Mouse (Mus musculus) cerebellum, postnatal 25 days (tissue): ENCODE measurements around the gene Pglyrp2.

ENCODE experiments used
- DNase-seq, 2 experiments: peaks; one replicate each; pipeline ENCODE4 v3.0.0; 2021; ENCODE audit warnings: mixed read lengths in 2 of 2

The Pglyrp2 gene

DNA sequence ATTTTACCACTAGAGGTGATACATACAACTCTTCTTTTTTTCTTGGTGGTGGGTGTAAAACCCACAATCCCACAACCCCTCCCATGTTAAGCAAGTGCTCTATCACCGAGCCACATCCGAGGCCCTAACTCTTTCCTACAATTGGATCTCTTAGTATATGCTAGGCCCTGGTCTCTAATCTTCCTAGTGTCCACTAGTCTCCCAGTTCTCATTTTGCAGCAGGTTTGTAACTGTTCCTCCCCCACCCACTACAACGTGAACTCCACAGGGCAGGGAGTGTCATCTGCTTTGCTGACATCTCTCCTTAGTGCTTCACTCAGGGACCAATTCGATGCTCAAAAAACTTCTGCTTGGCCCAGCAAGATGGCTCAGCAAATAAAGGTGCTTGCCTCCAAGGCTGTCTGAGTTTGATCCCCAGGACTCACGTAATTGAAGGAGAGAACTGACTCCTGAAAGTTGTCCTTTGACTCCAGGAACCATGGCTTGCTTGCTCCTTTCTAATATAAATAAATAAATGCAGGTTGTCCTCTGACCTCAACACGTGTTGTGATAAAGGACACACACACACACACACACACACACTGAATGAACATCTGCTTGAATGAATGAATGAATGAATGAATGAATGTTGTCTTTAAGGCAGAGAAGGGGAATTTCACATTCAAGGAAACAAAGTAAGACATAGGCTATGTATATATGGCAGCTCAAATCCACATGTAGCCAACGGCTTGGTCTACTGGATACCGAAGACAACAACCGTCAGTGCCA lies 21.8 kb downstream of the Pglyrp2 start:
- DNase-seq = no peak

DNA sequence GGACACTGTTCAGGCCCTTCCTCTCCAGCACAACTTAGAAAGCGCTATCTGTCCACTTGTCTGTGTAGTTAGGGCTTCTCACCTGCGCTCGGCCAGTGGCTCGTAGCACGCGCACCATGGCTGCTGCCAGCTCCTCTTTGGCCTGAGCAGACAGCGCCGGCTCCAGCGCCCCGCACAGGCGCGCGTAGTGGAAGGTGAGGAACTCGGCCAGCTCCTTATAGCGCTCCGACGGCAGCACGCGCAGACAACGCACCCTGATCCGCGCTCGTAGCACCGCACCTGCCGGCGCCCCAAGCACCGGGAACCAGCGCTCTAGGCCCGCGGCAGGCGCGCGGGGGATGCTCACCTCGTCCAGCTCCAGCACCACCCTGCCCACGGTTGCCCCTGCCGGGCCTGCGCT lies 27.7 kb downstream of the Pglyrp2 start:
- DNase-seq = no peak

DNA sequence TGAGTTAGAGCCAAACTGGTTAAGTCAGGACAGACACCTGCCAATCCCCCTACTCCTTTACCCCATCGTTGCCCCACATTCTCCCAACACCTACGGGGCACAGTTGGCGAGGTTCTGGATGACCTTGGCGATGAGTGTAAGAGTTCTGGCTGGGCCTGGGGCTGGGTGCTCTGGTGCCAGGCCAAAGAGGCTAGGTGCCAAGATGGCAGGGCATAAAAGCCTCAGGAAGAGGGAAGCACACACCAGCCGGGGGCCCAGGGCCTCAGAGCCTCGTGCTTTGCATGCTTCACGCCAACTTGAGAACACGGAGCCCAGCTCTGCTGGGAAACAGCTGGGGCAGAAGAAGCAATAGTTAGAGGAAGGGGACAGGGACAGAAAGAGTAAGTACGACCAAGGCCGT lies 30.0 kb downstream of the Pglyrp2 start:
- DNase-seq = no peak

DNA sequence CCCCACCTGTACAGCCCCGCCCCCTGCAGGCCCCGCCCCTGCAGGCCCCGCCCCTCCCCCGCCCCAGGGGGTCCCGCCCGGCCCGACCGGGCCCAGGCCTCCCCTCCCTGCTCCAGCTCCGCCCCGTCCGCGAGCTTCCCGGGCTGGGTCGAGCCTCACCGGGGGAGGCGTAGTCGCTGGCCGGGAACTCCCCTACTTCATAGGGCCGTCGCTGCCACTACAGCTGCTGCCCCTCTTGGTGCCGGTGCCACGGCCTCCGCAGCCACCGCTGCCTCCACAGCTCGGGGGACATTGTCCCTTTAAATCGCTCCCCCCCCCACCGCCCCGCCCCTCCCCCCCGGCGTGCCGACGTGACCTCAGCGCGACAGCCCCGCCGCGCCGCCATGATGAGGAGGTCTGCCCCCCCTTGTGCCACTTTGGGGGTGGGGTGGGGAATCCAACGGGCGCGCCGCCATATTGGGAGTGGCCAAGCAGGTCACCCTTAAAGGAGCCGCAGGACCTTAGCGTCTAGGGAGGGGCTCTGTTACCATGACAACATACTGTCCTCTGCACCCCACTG lies 34.8 kb downstream of the Pglyrp2 start, which contains the start of gene Wiz:
Gene Wiz (minus strand): TSS at position 339 of the 559 bp plus-strand sequence.
- DNase-seq = peak; percentile 96 to 99

DNA sequence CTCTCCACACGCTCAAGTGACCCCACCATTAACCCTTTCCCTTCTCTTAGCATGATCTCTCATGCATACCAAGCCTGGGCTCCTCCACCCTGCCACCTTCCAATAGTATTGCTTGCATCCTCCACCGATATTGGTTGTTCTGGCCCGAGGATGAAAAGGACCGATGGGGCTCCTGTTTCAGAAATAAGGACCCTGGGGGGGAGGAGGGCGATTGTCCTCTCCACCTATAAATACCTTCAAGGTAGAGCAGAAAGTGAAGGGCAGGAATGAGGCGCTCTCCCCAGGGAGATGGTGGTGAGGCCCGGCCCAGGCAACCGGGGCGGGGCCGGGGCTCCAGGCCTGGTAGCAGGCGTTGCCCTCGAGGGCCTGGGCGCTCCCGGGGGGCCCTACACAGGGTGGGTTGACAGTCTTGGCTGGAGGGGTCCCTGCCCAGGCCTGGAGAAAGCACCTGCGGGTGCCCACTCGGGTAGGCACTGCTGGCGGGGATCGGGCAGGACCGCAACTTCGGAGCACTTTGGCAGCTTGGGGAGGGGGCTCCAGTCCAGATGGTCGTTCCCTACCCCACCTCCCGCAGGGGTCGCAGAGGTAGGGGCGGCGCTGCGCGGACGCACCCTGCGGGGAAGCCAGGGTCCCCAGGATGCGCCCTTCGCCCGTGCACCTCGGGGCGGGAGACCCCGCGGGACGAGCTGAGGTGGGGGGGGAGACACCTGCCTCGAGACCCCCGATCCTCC lies 35.4 kb downstream of the Pglyrp2 start:
- DNase-seq = peak; percentile 48 to 54

DNA sequence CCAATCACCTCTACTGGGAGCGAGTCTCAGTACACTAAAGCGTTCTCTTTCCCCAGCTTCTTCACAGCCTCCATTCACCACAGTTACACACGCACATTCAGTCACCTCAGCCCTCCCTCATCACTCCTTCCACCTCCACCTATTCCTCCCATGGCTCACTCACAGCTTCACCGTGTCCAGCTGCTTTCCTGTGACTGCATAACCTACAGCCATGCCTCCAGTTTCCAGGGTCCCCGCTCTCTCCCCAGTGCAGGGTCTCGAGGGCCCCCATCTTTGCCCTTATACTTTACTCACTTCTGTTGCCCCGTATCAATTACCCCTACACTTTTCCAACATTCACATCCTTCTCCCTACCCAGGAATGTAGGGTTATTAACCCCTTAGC lies 36.0 kb downstream of the Pglyrp2 start:
- DNase-seq = no peak

DNA sequence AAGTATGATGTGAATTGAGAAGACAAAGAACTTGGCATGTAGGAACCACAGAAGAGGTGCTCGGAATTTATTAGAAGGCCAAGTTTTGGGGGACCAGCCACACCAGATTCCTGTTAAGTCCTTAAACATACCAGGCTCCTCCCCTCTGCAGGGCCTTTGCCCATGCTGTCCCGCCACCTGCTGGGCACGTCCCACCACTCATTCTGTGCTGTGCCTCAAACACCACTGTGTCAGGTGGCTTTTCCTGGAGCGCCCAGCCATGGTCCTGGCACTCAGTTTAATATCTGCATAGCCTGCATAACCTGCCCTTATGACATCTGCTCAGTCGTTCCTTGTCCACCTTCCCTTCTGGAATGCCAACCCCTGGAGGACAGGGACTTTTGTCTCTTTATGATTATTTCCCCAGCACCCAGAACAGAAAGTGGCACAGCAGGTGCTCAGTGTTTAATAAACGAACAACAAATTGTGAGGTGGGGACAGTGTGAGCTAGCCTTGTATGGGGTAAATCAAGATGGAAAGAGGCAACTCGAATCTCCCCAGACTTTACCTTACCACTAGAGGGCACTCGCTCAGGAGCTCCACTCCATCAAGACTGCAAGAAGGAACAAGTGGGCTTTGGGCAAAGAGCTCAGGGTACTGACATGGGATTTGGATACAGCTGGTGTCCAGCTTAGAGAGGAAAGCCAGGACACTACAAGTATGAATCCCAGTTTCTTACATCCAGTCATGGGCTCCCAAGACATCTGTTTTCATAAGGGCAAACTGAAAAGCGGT lies 37.1 kb downstream of the Pglyrp2 start:
- peak in 1 of 2 experiments; percentile 46 for DNase-seq

DNA sequence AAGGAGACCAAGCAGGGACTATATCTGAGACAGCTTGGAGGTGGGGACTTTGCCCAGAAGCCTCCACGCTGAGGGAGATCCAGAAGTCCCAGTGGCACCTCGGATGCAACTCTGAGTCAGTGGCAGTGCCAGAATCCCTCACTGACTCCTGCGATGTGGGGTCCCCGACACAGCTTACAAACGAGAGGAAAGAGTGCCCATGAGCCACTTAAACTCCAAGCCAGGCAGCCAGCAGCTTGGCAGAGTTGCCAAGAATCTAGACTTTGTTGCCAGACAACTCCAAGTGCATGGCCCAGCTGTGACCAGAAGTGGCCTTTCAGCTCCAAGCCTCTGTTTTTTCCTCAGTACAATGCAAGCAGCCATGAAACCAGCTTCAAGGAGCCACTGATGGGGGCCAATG lies 40.3 kb downstream of the Pglyrp2 start:
- DNase-seq = no peak

DNA sequence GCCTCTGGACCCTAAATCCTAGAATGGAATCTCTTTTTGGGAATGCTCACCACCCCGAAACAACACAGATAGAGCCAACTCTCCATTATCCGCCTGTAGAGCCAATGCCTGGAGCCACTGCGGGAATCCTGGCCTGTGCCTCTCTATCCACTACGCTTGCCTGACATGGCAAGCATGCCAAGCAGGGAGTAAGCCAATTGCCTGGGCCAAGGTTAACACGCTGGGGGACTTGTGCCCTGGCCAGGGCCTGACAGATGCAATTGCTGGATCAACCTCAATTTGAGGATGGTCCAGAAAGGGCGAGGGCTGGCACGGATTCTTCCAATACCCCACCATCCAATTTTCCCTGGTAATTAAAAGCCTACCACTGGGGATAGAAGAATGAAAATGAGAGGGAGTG lies 41.4 kb downstream of the Pglyrp2 start:
- peak; percentile 70 to 78 for DNase-seq

DNA sequence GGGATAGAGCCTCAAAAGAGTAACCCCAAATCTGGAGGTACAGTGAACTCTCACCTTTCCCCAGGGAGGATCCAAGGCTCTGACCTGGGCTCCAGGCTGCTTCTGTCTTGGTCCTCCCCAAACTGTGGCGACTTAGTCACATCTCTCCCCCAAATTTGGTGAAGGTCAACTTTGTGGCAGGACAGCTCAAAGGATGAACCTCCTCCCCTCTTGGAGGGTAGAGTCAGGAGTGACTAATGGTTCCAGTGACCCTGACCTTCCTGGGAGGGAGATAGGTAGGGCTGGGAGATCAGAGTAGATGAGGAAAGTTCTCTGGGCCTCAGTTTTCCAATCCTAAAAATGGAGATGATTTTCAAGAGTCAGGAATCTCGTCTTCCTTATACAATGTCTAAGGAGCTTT lies 45.2 kb downstream of the Pglyrp2 start:
- DNase-seq = no peak

DNA sequence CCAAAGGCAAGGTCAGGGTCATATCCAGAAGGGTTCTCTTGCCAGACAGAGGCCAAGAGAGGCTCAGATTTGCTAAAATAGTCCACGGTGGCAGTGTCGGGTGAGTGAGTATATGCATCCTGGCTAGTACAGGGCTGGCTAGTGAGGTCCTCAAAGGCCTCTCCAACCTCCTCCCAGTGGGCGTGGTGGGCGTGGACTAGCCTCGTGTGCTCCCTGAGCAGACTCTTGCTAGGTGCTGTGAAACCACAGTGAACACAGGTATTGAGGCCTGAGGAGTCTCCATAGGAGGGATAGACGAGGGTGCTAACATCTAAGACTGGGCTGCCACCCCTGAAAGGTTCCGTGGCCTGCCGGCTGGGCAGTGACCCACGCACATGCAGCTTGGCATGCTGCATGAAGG lies 46.8 kb downstream of the Pglyrp2 start:
- no peak for DNase-seq

DNA sequence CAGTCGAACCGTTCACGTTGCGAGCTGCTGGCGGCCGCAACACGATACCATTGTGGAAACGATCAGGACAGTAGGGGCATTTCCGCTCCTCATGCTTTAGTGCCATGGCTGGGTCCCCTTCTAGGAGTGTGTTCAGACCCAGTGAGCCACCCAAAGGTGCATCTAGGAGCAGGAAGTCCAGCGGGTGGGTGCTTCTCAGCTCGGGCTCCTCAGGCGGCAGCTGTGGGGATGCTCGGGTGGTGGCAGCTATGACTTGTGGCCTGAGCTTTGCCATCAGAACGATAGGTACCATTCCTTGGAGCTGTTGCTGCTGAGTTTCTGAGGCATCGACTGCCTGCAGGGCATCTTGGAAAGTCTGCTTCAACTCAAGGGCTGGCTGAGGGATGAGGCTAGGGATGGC lies 47.5 kb downstream of the Pglyrp2 start:
- no peak for DNase-seq

DNA sequence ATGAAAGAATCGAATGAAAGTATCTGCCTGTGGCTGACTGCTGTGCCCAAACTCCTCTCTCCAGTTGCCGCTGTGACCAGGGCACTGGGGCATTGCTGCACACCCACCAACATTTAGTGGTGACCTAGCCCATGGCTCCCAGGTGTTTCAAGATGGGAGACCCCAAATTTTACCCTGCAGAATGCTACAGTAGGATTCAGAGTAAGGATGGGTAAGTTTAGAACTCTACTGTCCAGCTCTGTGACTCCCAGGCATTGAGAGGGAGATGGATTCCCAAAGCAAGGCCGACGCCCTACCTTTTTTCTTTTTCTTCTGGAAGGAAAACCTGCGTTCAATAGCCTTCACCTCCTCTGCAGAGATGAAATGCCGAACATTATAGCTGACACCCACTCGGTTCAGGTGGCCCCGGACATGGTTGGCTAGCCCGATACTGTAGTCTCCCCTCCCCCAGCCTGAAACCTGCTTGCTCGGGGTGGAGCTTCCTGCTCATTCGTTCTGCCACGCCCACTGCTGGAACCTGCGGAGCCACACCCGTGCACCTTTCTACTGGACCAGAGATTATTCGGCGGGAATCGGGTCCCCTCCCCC lies 54.9 kb downstream of the Pglyrp2 start:
- DNase-seq = no peak

DNA sequence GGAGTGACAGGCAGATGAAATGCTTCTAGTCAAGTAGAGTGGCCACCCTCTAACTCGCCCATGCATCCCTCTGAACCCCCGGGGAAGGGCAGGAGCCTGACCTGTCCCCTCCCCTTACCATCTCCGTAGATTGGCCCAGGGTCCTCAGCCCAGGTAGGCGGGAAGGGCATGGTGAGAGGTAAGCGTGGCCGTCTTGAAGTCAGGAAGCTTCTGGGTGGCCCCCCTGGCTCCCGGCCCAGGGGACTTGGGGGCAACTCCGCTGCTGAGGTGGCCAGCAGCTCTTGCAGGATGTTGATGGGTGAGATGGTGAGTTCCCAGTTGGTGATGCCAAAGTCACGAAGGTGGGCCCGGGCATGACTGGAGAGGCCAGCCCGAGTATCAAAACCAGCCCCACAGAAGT lies 56.3 kb downstream of the Pglyrp2 start:
- no peak for DNase-seq

DNA sequence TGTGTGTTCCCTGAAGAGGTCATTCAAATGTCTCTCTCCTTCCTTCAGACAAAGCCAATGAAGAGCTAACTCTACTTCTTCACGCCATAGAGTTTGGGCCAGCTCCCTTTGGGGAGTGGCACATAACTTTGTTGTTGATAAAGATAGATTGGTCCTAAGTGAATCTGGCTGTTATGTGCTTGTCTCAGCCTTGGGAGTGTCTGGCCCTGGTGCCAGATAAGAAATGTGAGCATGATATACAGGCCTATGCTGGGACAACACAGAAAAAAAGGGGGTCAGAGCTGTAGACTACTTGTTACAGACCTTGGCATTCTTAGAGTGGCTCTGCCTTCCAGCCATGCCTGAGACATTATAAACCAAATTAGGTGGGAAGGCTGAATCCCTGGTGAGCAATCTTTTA lies 58.7 kb downstream of the Pglyrp2 start:
- no peak for DNase-seq

DNA sequence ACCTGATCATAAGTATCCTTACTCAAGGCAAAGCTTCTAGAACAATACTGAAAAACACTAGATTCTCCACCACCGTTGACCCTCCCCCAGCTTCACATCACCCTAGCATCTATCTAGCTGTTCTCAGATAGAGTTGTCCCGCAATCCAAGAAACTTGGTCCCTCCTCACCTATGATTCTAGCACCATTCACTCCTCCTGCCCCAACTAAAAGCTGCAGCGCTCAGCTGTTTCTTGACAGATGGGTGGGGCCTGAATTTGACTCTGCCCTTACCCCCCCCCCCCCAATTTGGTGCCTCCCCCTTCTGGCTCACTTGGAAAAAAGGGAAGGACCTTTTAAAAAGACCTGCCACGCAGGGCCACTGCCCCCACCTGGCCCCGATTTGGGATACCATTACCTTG lies 59.1 kb downstream of the Pglyrp2 start:
- no peak for DNase-seq

DNA sequence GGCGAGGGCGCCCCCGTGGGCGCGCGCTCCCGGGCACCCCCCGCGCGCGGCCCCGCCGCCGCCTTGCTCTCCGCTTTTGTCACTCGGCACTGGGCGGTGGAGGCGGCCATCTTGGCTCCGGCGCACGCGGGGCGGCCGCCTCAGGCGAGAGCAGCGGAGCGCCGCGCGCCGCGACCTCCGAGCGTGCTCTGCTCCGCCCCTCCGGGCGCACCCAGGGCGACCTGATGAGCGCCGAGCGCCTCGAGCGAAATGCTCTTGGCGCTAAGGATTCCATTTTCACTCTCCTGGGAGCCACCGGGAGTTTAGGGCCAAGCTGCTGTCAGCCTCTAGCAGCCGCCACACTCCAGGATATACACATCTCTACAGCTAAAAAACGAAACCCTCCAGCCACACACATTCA lies 59.6 kb downstream of the Pglyrp2 start:
- DNase-seq = peak; percentile 90 to 95

DNA sequence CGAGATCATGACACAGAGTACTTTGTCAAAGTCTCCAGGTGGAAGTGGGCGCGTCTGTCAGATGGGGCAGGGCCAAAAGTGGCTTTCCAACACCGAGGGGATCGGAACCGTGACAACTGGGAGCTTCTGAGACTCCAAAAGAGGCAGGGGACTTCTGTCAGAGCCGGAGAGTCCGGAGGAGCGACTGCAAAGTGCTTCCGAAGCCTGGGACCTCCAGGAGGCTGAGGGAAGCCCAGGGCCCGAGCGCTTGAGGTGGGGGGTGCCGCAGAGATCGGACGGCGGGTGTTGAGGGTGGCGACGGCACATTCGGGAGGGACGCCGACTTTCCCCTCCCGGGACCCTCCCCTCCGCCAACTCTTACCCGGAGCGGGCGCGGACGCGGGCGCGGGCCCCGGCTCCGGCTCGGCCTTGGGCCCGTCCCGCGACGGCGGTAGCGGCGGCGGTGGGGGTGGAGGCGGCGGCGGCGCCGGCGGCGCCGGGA lies 60.1 kb downstream of the Pglyrp2 start:
- DNase-seq = peak in 1 of 2 experiments; percentile 35

DNA sequence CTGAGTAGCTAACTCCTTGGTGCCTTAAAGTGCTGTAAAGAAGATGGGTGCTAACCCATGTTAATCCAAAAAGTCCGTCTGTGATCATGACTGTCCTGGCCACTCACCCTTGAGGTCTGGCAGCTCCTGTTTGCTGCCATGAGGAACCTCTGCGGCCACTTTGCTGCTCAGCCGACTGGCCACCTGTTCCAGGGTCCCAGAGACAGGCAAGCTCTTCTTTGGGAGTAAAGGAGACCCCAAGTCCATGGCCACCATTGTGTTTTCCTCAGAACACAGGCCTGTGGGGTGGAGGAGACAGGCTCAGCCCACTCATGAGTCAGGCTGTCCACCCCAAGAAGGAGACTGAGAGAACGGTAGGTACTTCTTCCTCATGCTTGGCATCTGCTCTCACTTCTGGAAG lies 61.3 kb downstream of the Pglyrp2 start:
- DNase-seq = peak in 1 of 2 experiments; percentile 4
